Mouse (Mus musculus) C2C12 (cell line): ENCODE measurements at regions not wholly inside any gene's neighbourhood (a gene's known extent, or its start where the extent isn't known, plus 50 kb on each side); places are given as distances from the start of the nearest gene placed in this dataset.
"Not testable (repeated sequence)": the region's sequence is repeated elsewhere in the genome, so short reads cannot be mapped to it uniquely, and the experiment has no call there.

ENCODE experiments used
- H3K27me3 ChIP-seq: one replicate; pipeline ENCODE4 v1.6.1; 2011; ENCODE audit not compliant: control insufficient read depth, insufficient read depth, insufficient read length
- H3K36me3 ChIP-seq: one replicate; pipeline ENCODE4 v1.6.1; 2011; ENCODE audit not compliant: control insufficient read depth, insufficient read depth
- H3K4me3 ChIP-seq: one replicate; pipeline ENCODE4 v1.5.1; 2011; ENCODE audit warnings: mild to moderate bottlenecking, control low read depth; ENCODE audit not compliant: poor library complexity, insufficient read depth, severe bottlenecking
- H3K79me2 ChIP-seq: one replicate; pipeline ENCODE4 v1.6.1; 2011; ENCODE audit not compliant: control insufficient read depth, insufficient read depth
- H3K79me3 ChIP-seq: one replicate; pipeline ENCODE4 v1.6.1; 2011; ENCODE audit warnings: low read depth, control low read depth
- H3ac ChIP-seq: one replicate; pipeline ENCODE3; 2011; ENCODE audit warnings: low read depth; ENCODE audit not compliant: control insufficient read depth, insufficient read length
- CEBPB ChIP-seq: IDR thresholded peaks from one replicate; pipeline ENCODE4 v1.6.1; 2011; ENCODE audit warnings: low read depth, mild to moderate bottlenecking, control low read depth, moderate library complexity
- CTCF ChIP-seq: IDR thresholded peaks from one replicate; pipeline ENCODE4 v1.5.1; 2011; ENCODE audit not compliant: control insufficient read depth, insufficient read depth, insufficient read length
- FOSL1 ChIP-seq: IDR thresholded peaks from one replicate; pipeline ENCODE4 v1.8.0; 2011; ENCODE audit warnings: mild to moderate bottlenecking, low read length; ENCODE audit not compliant: poor library complexity, insufficient read depth, severe bottlenecking
- MAX ChIP-seq: IDR thresholded peaks from one replicate; pipeline ENCODE4 v1.6.1; 2011; ENCODE audit warnings: mild to moderate bottlenecking, control low read depth
- MYOD1 ChIP-seq: IDR thresholded peaks from one replicate; pipeline ENCODE4 v1.6.1; 2011; ENCODE audit warnings: low read depth; ENCODE audit not compliant: control insufficient read depth, insufficient read length
- MYOG ChIP-seq: IDR thresholded peaks from one replicate; pipeline ENCODE4 v1.6.1; 2011; ENCODE audit not compliant: control insufficient read depth, insufficient read length; ENCODE audit errors: extremely low read depth
- USF1 ChIP-seq: IDR thresholded peaks from one replicate; pipeline ENCODE4 v1.6.1; 2011; ENCODE audit warnings: low read depth, mild to moderate bottlenecking, control low read depth, moderate library complexity

GRCm38 (mm10) chr13:81020106-81020747 lies 137.0 kb downstream of the Arrdc3 start:
- no peaks in the 10 kb centered on the region for H3K27me3 ChIP-seq
- no peak overlapping the region for H3ac ChIP-seq
- no peak overlapping the region for H3K4me3 ChIP-seq
- no peaks in the 10 kb centered on the region for H3K79me3 ChIP-seq
- H3K79me2 ChIP-seq: no peaks in the 10 kb centered on the region
- no peaks in the 10 kb centered on the region for H3K36me3 ChIP-seq
- TF ChIP-seq MYOG (no peak), USF1 (no peak), CEBPB (no peak), CTCF (no peak), MAX (no peak), FOSL1 (no peak), MYOD1 (no peak)

- Histone ChIP-seq H3K79me3 (no peaks in the 10 kb centered on the region), H3K36me3 (no peaks in the 10 kb centered on the region), H3ac (no peak overlapping the region), H3K79me2 (no peaks in the 10 kb centered on the region), H3K4me3 (no peak overlapping the region), H3K27me3 (no peaks in the 10 kb centered on the region)
- no peak for TF ChIP-seq CEBPB
- no peak for TF ChIP-seq FOSL1
- no peak for TF ChIP-seq MAX
- no peak for TF ChIP-seq MYOG
- TF ChIP-seq USF1: no peak
- TF ChIP-seq MYOD1: no peak
- TF ChIP-seq CTCF: no peak
Measured at GRCm38 (mm10) chr13:81020811-81021210, 137.6 kb downstream of the Arrdc3 start.

DNA sequence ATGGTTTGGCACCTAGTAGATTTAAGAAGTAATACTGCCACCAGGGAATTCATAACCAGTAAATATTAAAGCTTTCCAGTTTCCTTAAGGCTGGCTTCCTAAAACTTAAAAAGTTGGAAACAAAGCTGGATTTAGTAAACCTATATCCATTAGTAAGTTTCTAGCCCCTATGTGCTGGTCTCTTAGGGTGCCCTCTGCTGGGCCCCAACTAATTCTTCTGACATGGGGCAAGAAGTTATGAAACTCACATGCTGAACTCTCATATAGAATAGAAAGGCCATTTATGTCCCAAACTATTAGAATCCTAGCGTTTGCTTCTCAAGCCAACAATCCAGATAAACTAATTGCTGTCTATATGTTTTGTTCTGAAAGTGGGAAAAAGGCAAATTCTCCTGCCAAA lies 139.2 kb downstream of the Arrdc3 start:
- Histone ChIP-seq H3K79me3 (no peaks in the 10 kb centered on the region), H3ac (no peak overlapping the region), H3K36me3 (no peaks in the 10 kb centered on the region), H3K4me3 (no peak overlapping the region), H3K79me2 (no peaks in the 10 kb centered on the region), H3K27me3 (no peaks in the 10 kb centered on the region)
- TF ChIP-seq MYOG (no peak), MAX (no peak), MYOD1 (no peak), FOSL1 (no peak), USF1 (no peak), CEBPB (no peak), CTCF (no peak)

- H3K36me3 ChIP-seq, H3K79me3 ChIP-seq, H3K4me3 ChIP-seq, H3K79me2 ChIP-seq, H3K27me3 ChIP-seq, H3ac ChIP-seq: not testable (repeated sequence)
Measured at GRCm38 (mm10) chr13:81025241-81025760, 142.1 kb downstream of the Arrdc3 start.

DNA sequence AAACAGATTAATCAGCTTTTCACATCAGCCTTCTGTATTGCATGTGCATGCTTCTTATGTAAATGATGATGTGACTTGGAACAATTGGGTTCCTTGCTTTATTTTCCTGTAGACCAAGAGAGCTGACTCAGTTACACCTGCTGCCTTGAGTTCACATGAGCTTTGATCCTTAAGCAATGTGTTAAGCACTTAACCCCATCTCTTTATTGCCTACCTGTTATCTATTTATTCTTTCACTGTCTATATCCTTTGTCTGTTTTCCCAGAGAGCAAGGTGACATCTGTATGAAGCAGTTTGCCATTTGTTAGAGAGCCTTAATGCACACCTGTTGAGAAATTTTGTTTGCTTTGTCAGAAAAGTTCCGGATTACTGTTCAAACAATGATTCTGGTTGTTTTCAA lies 154.1 kb downstream of the Arrdc3 start:
- Histone ChIP-seq H3K79me3 (no peaks in the 10 kb centered on the region), H3K79me2 (no peaks in the 10 kb centered on the region), H3K36me3 (no peaks in the 10 kb centered on the region), H3K4me3 (no peak overlapping the region), H3ac (no peak overlapping the region), H3K27me3 (no peaks in the 10 kb centered on the region)
- TF ChIP-seq MYOG (no peak), MAX (no peak), MYOD1 (no peak), CEBPB (no peak), FOSL1 (no peak), USF1 (no peak), CTCF (no peak)

DNA sequence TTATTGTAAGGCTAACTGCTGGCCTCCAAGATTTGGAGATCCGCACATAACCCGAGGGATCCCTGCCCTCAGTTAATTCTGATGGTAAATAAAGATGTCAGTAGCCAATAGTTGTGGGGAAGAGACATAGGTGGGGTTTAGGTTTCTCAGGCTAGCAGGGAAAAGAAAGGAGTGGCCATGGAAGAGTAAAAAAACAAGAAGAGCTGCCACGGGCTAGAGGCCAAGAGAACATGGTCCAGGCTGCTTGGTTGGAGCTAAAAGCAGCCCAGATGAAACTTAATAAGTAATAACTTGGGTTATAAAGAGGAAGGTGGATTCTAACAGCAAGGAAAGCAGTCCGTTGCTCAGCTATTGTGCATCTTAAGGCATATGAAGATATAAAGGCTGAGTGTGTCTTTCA lies 155.6 kb downstream of the Arrdc3 start:
- Histone ChIP-seq H3K4me3 (no peak overlapping the region), H3K79me3 (no peaks in the 10 kb centered on the region), H3K36me3 (no peaks in the 10 kb centered on the region), H3K79me2 (no peaks in the 10 kb centered on the region), H3ac (no peak overlapping the region), H3K27me3 (no peaks in the 10 kb centered on the region)
- TF ChIP-seq CEBPB: no peak
- no peak for TF ChIP-seq FOSL1
- no peak for TF ChIP-seq MYOG
- no peak for TF ChIP-seq USF1
- TF ChIP-seq CTCF: no peak
- no peak for TF ChIP-seq MAX
- no peak for TF ChIP-seq MYOD1
